Mouse (Mus musculus) kidney, embryonic 16.5 days (tissue): Measurements from ENCODE around the gene Zdhhc14. TPM values are rescaled to one million over a fixed set of nuclear protein-coding genes. Genes with fewer than 3 reads are reported as not detected.

Experiments
- ATAC-seq: fragments of 200-750 bp; cut with Nextera tagmentation; 2 replicates; pipeline ENCODE4 v1.8.0; 2017; ENCODE audit warnings: moderate TSS enrichment; ENCODE audit not compliant: low FRiP score, low TSS enrichment
- H3K27ac ChIP-seq: fragments of 300-500 bp; sonication (generic); 2 replicates; pipeline ENCODE4 v1.5.1; 2014; ENCODE audit warnings: low read length
- H3K27me3 ChIP-seq: fragments of 300-500 bp; sonication (generic); 2 replicates; pipeline ENCODE4 v1.6.1; 2014; ENCODE audit warnings: low read length, control low read depth, mixed read lengths; ENCODE audit not compliant: insufficient read depth
- H3K36me3 ChIP-seq: fragments of 300-500 bp; sonication (generic); 2 replicates; pipeline ENCODE4 v1.6.1; 2014; ENCODE audit warnings: low read length, control low read depth, mixed read lengths; ENCODE audit not compliant: insufficient read depth
- H3K4me1 ChIP-seq: fragments of 300-500 bp; sonication (generic); 2 replicates; pipeline ENCODE4 v1.6.1; 2014; ENCODE audit warnings: low read length, control low read depth, mixed read lengths; ENCODE audit not compliant: insufficient read depth
- H3K4me2 ChIP-seq: fragments of 300-500 bp; sonication (generic); replicated peaks from 2 replicates; pipeline ENCODE4 v1.6.1; 2014; ENCODE audit warnings: low read depth, low read length
- H3K4me3 ChIP-seq: fragments of 300-500 bp; sonication (generic); 2 replicates; pipeline ENCODE4 v1.5.1; 2014; ENCODE audit warnings: mild to moderate bottlenecking, low read length
- H3K9ac ChIP-seq: fragments of 300-500 bp; sonication (generic); replicated peaks from 2 replicates; pipeline ENCODE4 v1.6.1; 2014; ENCODE audit warnings: low read length
- H3K9me3 ChIP-seq: fragments of 300-500 bp; sonication (generic); 2 replicates; pipeline ENCODE4 v1.6.1; 2016; ENCODE audit warnings: low read length, control low read depth
- WGBS: fragments of 180-500 bp; shearing (Covaris S2); extraction: QIAGEN DNeasy Blood & Tissue Kit; methylation state at CpG from one replicate; pipeline ENCODE4 v1.1.7; 2014; 5-methylcytosine and 5-hydroxymethylcytosine counted together
- polyA plus RNA-seq: library from polyadenylated mRNA; unstranded; fragments of >200 nt; fragmentation: Nextera tagmentation; extraction: Ambion mirVana; gene quantifications from 2 replicates; pipeline ENCODE4 v1.2.1, GENCODE M21; 2015

Zdhhc14 gene
- polyA plus RNA-seq, 1 experiment from 2014 or later, result 2.5 TPM

- Histone ChIP-seq H3K9me3 (no peaks in the 10 kb centered on the region), H3K4me3 (no peak overlapping the region), H3K4me2 (no peak overlapping the region), H3K27ac (no peak overlapping the region), H3K9ac (no peak overlapping the region), H3K36me3 (no peaks in the 10 kb centered on the region), H3K4me1 (no peaks in the 10 kb centered on the region), H3K27me3 (no peaks in the 10 kb centered on the region)
- no peak for ATAC-seq
- WGBS, result 56% methylated on average over 4 of the region's 4 CpGs
Measured at GRCm38 (mm10) chr17:5483456-5483855, 8.9 kb upstream of the Zdhhc14 start.

GRCm38 (mm10) chr17:5484663-5485062 is 7.7 kb upstream of the Zdhhc14 start:
- no peaks in the 10 kb centered on the region for H3K9me3 ChIP-seq
- H3K9ac ChIP-seq, result no peak overlapping the region
- 100% methylated on average over 1 of the region's 1 CpGs for WGBS
- no peak overlapping the region for H3K27ac ChIP-seq
- ATAC-seq, result no peak
- no peak overlapping the region for H3K4me3 ChIP-seq
- no peaks in the 10 kb centered on the region for H3K36me3 ChIP-seq
- no peaks in the 10 kb centered on the region for H3K4me1 ChIP-seq
- no peak overlapping the region for H3K4me2 ChIP-seq
- no peaks in the 10 kb centered on the region for H3K27me3 ChIP-seq

- Histone ChIP-seq H3K9ac (no peak overlapping the region), H3K36me3 (no peaks in the 10 kb centered on the region), H3K9me3 (no peaks in the 10 kb centered on the region), H3K4me3 (no peak overlapping the region), H3K27me3 (no peaks in the 10 kb centered on the region), H3K4me1 (no peaks in the 10 kb centered on the region), H3K4me2 (no peak overlapping the region), H3K27ac (no peak overlapping the region)
- WGBS, result 47% methylated on average over 9 of the region's 9 CpGs
- ATAC-seq, result no peak
Measured at GRCm38 (mm10) chr17:5488156-5488555, 4.2 kb upstream of the Zdhhc14 start.

GRCm38 (mm10) chr17:5490351-5490750 is 2.0 kb upstream of the Zdhhc14 start:
- 91% methylated on average over 3 of the region's 3 CpGs for WGBS
- no peak for ATAC-seq
- Histone ChIP-seq H3K4me2 (no peak overlapping the region), H3K27ac (no peak overlapping the region), H3K4me3 (no peak overlapping the region), H3K27me3 (no peaks in the 10 kb centered on the region), H3K36me3 (no peaks in the 10 kb centered on the region), H3K9me3 (no peaks in the 10 kb centered on the region), H3K4me1 (peaks cover 3% of the 10 kb centered on the region; the same call in 1 of the 2 replicates), H3K9ac (no peak overlapping the region)

GRCm38 (mm10) chr17:5491031-5491800 is 1.1 kb upstream of the Zdhhc14 start:
- under 1% methylated on average over 29 of the region's 29 CpGs for WGBS

GRCm38 (mm10) chr17:5492746-5493160 is 396 bp downstream of the Zdhhc14 start:
- peak; percentile 44 for ATAC-seq
- no peaks in the 10 kb centered on the region for H3K9me3 ChIP-seq
- peak overlapping the region; percentile 77 for H3K4me3 ChIP-seq
- no peaks in the 10 kb centered on the region for H3K27me3 ChIP-seq
- H3K27ac ChIP-seq, result peak overlapping the region; percentile 65
- no peaks in the 10 kb centered on the region for H3K36me3 ChIP-seq
- peak overlapping the region; percentile 77 for H3K9ac ChIP-seq
- WGBS, result 0% methylated on average over 48 of the region's 48 CpGs
- peak overlapping the region; percentile 97 for H3K4me2 ChIP-seq
- H3K4me1 ChIP-seq, result peaks cover 3% of the 10 kb centered on the region; the same call in 1 of the 2 replicates

More at GRCm38 (mm10) chr17:5491031-5491800, 1.1 kb upstream of the Zdhhc14 start:
- peak; percentile 85 for ATAC-seq
- H3K4me2 ChIP-seq, result peak overlapping the region; percentile 97
- H3K9ac ChIP-seq, result peak overlapping the region; percentile 77
- peak overlapping the region; percentile 77 for H3K4me3 ChIP-seq
- H3K27ac ChIP-seq, result peak overlapping the region; percentile 84
- H3K27me3 ChIP-seq, result no peaks in the 10 kb centered on the region
- H3K4me1 ChIP-seq, result peaks cover 3% of the 10 kb centered on the region; the same call in 1 of the 2 replicates
- H3K9me3 ChIP-seq, result no peaks in the 10 kb centered on the region
- H3K36me3 ChIP-seq, result no peaks in the 10 kb centered on the region

GRCm38 (mm10) chr17:5493161-5493771 is 909 bp downstream of the Zdhhc14 start:
- H3K27ac ChIP-seq, result peak overlapping the region; percentile 65; the same call in 1 of the 2 replicates
- peak overlapping the region; percentile 77 for H3K9ac ChIP-seq
- peak overlapping the region; percentile 77 for H3K4me3 ChIP-seq
- H3K27me3 ChIP-seq, result no peaks in the 10 kb centered on the region
- peaks cover 3% of the 10 kb centered on the region; the same call in 1 of the 2 replicates for H3K4me1 ChIP-seq
- no peaks in the 10 kb centered on the region for H3K9me3 ChIP-seq
- H3K36me3 ChIP-seq, result no peaks in the 10 kb centered on the region
- peak overlapping the region; percentile 97 for H3K4me2 ChIP-seq
- 1% methylated on average over 52 of the region's 53 CpGs for WGBS
- no peak for ATAC-seq

GRCm38 (mm10) chr17:5493809-5494208 is 1.5 kb downstream of the Zdhhc14 start:
- 17% methylated on average over 4 of the region's 4 CpGs for WGBS
- Histone ChIP-seq H3K4me1 (peaks cover 3% of the 10 kb centered on the region; the same call in 1 of the 2 replicates), H3K4me2 (peak overlapping the region; percentile 97), H3K4me3 (peak overlapping the region; percentile 77), H3K9ac (peak overlapping the region; percentile 77), H3K27ac (no peak overlapping the region), H3K27me3 (no peaks in the 10 kb centered on the region), H3K9me3 (no peaks in the 10 kb centered on the region), H3K36me3 (no peaks in the 10 kb centered on the region)
- ATAC-seq, result no peak

- 76% methylated on average over 7 of the region's 7 CpGs for WGBS
- Histone ChIP-seq H3K9me3 (no peaks in the 10 kb centered on the region), H3K4me1 (peaks cover 3% of the 10 kb centered on the region; the same call in 1 of the 2 replicates), H3K4me3 (no peak overlapping the region), H3K27me3 (no peaks in the 10 kb centered on the region), H3K36me3 (no peaks in the 10 kb centered on the region), H3K9ac (no peak overlapping the region), H3K27ac (no peak overlapping the region), H3K4me2 (peak overlapping the region; percentile 97)
- ATAC-seq, result no peak
Measured at GRCm38 (mm10) chr17:5494832-5495231, 2.5 kb downstream of the Zdhhc14 start.

GRCm38 (mm10) chr17:5497695-5498094 is 5.3 kb downstream of the Zdhhc14 start:
- Histone ChIP-seq H3K9ac (no peak overlapping the region), H3K27me3 (no peaks in the 10 kb centered on the region), H3K4me2 (no peak overlapping the region), H3K27ac (no peak overlapping the region), H3K4me1 (peaks cover 3% of the 10 kb centered on the region; the same call in 1 of the 2 replicates), H3K4me3 (no peak overlapping the region), H3K36me3 (no peaks in the 10 kb centered on the region), H3K9me3 (no peaks in the 10 kb centered on the region)
- no peak for ATAC-seq
- 79% methylated on average over 8 of the region's 8 CpGs for WGBS
